Mouse (Mus musculus) skeletal muscle tissue, adult 2 months (tissue): ENCODE results near the gene Opa3.
A peak's percentile ranks its signal among the peaks of the same experiment; 100 is the strongest.

Experiments used
- DNase-seq: peaks from one replicate; pipeline ENCODE4 v3.0.0-alpha.2; 2012; ENCODE audit warnings: low read depth, low spot score

Opa3 gene

DNA sequence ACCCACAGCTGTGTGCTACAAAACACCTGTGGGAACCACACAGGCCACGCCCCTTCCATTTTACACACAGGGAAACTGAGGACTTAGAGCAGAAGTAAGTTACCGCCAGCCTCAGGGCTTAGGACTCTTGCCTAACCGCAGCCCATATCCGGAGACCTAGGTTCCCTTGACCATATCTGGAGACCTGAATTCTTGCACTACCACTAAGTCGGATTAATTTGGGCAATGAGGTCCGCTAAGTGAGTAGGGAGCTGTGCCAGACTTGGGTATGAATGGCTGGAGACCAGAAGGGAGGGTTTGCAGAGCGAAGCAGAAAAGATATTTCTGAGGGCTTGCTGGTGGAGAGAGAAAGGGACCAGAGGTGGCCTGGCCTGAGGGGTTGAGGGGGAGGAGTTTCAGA is 13.8 kb upstream of the Opa3 start:
- DNase-seq: no peak

DNA sequence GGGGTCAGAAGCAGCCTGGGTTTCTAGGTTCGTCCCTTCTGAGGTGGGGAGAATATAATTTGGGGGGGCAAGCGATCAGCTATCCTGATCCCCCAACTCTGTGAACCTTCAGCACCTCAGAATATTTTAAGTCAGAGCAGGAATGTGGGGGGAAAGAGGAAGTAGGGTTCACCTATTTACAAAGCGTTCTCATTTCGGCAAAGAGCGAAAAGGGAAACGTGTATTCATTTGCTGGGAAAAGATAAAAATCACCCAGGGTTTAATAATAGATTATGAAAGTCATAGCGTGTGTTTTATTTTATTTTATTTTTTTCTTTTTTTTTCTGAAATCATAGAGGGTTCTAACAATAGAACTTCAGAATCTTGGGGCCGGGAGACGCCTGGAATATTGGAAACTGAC is 13.2 kb upstream of the Opa3 start:
- no peak for DNase-seq

DNA sequence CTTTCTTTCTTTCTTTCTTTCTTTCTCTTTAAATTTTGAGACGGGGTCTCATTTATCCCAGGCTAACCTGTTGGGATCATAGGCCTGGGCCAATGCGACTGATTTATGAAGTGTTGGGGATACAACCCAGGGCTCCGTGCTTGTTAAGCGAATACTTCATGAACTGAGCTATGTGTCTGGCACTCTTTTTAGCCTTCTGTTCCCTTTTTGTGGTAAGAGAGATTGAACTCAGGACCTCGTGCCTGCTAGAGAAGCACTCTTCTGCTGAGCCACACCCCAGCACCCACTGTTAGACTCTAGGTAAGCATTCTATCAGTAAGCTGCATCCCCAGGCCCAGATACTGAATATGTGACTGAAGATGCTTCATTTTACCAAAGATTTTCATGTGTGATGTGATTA is 10.6 kb upstream of the Opa3 start:
- DNase-seq: no peak

DNA sequence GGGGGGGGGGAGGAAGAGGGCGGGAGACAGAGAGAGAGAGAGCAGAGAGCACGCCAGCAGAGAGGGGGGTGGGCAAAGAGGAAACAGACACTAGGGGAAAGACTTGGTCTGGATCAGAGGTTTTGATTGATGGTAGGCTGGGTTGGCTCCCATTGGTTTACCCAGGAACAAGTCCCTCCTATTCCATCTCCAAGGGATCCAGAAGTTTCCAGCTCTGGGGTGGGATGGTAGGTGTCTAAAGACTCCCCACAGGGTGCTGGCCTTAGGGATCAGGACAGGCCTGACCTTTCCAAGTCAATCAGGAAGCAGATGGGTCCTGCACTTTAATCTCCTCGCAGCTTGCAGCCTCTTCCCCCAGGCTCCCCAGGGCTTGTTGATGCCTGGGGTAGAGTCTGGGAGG is 10.2 kb upstream of the Opa3 start:
- no peak for DNase-seq

DNA sequence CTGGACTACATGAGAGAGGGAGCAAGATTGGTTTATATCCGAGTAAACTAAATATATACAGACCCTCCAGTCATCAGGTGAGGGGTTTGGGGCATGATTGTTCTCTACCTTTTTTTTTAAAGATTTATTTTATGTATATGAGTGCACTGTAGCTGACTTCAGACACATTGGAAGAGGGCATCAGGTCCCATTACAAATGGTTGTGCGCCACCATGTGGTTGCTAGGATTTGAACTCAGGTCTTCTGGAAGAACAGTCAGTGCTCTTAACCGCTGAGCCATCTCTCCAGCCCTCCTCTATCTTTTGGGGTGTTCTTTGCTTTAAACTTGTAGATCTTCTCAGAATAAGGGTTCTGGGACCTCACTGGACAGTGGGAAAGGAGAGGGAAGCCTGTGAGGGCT is 8.1 kb upstream of the Opa3 start:
- DNase-seq: no peak

DNA sequence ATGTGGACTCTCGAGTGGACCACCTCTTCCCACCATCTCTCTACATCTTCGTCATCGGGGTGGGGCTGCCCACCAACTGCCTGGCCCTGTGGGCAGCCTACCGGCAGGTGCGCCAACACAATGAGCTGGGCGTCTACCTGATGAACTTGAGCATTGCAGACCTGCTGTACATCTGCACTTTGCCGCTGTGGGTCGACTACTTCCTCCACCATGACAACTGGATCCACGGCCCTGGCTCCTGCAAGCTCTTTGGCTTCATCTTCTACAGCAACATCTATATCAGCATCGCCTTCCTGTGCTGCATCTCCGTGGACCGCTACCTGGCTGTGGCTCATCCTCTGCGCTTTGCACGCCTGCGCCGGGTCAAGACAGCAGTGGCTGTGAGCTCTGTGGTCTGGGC is 5.9 kb upstream of the Opa3 start:
- DNase-seq: no peak

DNA sequence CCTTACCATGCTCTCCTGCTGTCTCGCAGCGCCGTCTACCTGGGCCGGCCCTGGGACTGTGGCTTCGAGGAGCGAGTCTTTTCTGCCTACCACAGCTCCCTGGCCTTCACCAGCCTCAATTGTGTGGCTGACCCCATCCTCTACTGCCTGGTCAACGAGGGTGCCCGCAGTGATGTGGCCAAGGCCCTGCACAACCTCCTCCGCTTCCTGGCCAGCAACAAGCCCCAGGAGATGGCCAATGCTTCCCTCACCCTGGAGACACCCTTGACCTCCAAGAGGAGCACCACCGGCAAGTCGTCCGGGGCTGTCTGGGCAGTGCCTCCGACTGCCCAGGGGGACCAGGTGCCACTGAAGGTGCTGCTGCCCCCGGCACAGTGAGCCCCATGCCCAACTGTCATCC is 5.3 kb upstream of the Opa3 start:
- DNase-seq: no peak

DNA sequence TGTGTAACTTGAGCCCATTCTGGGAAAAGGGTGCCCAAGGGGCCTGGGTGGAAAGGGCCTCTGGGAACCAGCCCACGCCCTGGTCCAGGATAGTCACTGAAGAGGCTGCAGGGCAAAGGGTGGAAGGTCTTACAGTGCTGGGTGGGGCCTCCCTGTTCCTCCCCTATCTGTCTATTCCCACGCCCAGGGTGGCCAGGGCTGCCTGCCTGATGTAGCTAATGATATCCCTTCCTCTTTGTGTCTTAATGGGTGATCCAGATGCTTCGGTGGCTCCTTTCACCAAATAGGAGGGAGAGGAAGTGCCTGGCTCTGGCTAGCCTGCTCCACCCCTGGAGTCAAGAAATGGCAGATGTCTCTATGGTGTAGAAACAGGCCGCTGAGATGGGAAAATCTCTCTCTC is 3.2 kb upstream of the Opa3 start:
- no peak for DNase-seq

DNA sequence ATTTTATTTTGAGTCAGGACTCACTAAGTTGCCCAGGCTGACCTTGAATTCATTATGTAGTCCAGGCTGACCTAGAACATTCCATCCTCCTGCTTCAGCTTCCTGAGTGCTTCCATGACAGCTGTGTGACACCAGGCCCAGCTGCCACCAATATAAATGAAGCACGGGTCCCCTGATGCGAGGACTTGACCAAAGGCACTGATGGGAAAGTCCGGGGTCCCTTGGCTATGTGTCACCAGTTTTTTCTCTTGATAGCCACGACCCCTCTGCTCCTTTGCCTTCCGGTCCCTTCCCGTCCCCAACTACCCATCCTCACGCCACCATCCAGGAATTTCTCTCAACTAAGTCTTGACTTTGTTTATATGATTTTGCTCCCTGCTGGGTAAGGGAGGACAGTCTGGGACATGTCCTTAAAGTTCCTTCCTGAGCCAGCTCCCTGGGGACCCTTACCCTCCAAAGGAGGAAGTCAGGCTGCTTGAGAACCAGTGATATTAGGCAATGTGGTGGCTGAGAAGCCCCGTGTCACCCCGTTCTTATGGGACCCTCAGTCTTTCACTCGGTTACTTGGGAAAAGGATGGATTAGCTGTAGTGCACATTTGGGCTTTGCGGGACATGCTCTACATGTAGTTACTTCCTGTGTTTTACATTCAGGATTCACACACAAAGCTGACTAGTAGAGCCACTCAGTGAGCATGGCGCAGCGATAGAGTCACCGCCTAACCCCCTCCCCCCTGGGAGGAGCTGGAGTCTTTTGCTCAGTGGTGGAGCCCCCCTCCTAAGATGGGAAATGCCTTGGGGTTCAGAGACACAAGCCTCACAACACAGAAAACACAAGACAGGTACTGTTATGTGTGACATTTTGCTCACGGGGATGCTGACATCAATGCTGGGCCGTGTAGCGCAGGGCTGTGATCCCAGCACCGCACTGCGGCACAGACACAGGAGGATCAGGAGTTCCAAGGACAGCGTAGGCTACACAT is 1.0 kb upstream of the Opa3 start:
- peak; percentile 37 for DNase-seq

DNA sequence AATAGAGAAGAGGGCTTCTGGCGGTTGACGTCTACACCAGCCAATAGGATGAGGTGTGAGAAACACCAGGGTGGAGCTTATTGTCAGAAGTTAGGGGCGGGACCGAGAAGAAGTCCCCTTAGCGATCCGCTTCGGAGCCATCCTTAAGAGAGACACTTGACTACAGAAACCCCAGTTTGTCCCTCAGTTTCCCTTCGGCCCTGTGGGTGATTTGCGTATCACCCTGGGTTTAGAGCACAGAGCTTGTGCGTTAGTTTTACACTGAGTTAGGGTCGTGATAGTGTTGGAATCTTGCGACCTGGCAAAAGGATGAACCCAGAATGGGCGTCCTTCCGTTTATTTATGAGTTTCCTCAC is 637 bp downstream of the Opa3 start:
- DNase-seq: no peak

DNA sequence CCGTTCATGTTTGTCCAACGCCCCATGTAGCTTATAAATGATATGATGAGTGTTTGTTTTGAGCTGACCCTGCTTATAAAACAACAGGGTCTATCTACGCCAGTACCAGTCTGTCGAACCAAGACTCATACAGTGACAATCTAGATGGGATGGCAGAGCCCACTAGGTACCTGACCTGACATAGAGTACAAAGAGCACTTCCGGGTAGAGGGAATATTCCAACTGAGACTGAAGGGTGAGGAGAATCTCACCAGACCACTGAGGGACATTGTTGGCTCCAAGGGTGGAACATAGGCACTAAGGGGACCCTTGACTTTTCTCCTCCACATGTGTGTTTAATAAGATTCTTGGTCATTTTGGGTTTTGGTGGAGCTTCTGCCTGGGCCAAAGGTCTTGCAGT is 1.3 kb downstream of the Opa3 start:
- no peak for DNase-seq

DNA sequence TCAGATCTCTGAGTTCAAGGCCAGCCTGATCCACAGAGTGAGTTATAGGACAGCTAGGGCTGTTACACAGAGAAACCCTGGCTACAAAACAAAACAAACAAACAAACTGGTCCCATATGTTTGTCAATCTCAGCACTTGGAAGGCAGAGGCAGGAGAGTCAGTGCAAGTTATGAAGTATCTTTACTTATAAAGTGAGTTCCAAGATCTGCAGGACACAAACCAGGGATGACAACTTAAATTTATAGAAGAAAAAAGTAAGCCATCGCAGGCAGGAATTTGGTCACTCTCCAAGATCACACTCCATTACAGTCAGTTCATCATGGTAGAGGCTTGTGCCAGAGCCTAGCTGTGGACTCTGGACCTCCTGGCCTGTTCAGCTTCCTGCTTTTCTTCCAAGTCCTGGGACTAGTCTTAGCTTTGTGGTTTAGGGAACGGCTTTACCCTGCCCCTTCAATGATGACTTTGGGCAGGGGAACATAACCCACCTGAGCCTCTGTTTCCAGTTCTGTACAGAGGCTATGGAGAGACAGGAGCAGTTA is 2.0 kb downstream of the Opa3 start:
- no peak for DNase-seq

DNA sequence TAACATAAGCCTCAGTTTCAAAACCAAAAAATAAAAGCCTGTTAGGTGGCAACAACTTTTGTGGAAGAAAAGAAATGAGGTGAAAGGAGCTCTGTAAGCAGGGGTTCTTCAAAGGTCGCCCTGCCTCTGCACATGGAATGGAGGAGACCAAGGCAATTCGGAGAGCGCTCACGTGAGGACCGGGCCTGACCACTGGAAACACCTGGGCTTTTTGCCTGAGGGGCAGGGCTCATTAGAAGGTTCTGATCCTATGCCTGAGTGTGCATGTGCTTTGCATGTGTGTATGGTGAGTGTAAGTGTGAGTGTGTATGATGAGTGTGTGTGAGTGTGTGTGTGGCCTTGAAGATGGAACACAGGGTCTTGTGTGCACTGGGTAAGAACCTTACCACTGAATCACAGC is 2.8 kb downstream of the Opa3 start:
- no peak for DNase-seq

DNA sequence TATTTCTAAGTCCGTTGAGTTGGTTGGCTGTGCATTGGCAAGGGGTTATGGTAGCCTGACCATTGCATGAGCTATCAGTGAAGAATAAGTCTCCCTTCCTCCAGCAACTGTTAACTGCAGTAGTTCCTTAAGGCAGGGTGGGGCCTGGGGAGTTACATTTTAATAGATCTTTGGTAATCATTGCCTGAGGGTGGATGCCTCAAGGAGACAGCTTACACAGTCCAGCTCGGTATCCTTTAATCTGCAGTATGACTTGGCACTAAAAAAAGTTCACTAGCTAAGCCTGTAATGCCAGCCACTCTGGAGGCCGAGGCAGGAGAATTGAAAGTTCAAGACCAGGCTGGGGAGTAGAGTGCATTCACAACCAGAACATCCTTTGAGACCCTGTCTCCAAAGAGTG is 3.7 kb downstream of the Opa3 start:
- DNase-seq: no peak

DNA sequence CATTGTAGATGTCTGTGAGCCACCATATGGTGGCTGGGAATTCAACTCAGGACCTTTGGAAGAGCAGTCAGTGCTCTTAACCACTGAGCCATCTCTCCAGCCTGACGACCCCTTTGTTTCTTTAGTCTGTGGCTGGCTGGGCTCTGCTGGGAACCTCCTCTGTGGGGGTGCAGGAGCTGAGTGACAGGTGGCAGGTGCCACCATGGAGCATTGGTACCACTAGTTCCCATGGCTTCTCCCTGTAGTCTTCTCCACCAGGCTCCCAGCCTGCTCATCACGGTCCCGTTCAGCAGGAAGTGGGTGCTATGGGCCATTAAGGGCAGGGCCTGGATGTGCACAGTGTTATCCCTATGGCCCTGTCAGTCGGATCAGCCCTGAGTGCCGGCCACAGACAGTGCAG is 6.5 kb downstream of the Opa3 start:
- no peak for DNase-seq

DNA sequence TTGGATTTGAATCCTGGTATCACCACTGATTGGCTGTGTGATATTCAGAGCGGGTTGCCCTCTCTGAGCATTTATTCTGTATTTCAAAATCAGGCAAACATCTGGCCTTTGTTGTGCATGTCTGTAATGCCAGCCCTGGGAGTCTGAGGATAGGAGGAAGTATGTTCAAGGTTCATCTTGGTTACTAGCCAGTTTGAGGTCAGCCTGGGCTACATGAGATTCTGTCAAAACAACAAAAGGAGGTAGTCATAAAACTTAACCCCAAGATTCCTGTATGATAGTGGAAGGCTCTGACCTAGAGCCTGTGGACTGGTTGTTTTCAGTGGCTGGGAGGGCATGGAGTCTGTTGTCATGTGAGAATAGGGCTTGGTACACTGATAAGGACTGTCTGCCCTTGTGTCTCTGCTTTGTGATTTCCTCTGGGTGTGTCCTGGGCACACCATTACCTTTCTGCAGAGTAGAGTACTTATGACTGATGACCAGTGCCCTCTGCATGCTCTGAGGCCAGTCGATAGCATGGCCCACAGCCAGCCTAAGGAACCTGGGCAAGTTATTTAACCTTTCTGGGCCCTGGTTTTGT is 7.0 kb downstream of the Opa3 start:
- no peak for DNase-seq

DNA sequence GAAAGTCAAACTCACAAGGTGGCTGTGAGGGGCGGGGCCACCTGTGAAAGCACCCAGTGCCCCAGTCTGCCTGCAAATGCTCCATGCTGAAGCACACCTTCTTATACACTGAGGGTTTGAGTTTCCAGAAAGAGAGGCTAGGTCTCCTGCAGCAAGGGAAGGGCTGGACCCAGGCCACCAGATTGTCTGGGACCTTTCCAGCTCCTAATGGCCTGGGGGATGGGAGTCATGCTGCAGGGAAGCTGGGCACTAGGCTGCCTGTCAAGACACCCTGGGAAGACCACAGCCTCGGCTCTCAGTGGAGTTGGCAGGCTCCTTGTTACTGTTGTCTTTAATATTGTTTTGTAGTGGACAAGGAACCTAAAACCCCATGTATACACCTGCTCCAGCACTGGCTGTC is 8.3 kb downstream of the Opa3 start:
- DNase-seq: no peak

DNA sequence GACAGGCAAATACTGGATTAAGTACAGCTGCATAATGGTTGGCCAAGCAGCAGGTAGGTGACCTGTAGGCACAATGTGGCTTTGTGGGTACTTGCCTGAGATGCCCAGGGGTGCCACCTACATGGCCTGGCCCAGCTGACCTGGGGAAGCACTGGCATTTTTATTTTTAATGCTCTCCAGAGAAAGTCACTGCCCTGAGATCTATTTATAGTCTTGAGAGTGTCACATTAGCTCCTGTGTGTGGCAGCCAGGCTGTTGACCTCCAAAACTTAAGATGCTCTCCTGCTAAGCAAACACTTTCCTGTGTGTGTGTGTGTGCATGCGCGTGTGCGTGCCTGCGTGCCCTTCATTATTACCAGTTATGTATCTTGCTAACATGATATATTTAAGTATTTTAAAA is 10.2 kb downstream of the Opa3 start:
- DNase-seq: peak; percentile 86

DNA sequence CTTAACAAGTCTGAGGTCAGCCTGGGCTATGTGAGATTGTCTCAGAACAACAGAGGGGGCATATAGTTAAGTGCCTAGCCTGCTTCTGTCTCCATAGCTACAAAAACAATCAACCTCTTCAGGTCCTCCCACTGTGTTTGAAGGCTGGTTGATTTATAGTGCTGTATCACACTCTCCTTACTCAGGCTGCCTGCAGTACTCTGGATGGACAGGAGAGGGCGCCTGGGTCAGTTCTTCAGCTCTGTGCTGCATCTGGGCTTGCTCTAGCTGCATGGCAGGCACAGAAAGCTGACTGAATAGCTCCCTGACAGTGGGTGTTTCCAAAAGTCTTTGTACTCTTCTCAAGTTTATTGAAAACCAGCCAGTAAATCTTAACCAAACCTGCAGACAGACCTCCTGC is 11.3 kb downstream of the Opa3 start:
- DNase-seq: peak; percentile 92

DNA sequence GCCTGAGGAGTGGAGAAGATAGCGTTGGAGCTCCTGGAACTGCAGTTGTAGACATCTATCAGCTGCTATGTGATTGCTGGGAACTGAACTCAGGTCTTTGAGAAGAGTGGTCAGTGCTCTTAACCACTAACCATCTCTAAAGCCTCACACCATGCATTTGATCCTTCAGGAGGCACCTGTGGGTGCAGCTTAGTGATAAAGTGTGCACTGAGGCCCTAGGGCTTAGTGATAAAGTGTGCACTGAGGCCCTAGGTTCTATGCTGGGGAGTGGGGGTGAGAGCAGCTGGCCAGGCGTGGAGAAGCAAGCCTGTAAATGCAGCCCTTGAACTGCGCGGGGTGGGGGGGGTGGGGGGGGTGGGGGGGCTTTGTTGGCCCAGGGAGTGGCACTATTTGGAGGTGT is 11.9 kb downstream of the Opa3 start:
- no peak for DNase-seq

DNA sequence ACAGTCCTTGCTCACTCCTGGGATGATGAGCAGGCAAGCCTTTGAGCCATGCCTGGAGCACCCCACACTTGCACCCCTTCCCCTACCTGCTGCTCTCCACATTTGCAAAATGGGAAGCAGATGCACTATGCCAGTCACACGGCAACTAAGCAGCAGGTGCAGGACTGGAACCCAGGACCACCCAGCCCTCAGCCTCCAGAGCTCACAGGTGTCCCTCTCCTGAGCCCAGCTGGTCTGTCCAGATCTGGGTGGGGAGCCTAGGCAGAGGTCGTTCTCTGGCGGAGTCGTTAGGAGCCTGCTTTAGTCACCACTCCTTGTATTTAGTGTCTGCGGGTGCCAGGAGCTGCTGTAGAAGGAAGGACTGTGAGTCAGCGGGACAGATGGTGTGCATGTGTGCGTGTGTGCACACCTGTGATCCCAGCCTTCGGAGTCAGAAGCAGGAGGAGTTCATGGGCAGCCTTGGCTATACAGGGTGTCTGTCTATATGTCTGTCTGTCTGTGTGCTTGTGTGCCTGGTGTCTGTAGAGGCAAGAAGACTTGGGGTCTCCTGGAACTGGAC is 12.8 kb downstream of the Opa3 start:
- DNase-seq: no peak

DNA sequence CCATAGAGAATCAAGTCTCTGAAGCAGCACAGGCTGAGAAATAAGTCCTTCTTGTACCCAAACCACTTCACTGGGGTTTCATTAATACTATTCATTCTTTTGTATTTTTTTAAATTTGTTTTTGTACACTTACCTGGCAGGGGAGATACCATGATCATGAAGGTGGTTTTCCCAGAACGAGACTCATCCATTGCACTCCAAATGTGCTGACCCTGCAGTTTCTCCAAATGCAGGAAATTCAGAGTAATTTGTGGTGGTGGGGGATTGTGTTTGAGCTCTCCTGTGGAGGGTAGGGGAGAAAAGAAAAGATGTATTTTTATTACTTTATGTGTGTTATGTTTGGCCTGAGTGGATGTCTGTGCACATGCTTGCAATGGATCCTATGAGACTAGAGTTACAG is 13.9 kb downstream of the Opa3 start:
- DNase-seq: no peak

DNA sequence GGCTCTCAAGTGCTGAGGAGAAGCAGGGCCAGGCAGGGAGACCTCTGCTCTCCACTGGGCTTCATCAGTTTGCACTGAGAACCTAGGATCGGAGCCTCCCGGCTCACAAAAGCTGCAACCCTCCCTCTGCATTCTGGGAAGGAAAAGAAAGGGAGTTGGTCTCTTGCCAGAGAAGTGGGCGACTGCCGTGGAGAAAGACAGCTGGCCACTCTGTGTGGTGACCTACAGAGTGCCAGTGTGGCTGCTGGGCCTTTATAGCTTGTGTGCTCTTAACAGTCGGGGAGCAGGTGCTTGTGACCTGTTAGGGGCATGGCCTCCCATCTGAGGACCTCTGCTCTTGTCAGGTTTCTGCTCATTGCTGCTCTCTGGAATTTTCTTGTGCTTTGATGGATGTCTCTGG is 15.7 kb downstream of the Opa3 start:
- DNase-seq: no peak
